Mouse (Mus musculus) lung, adult 2 months (tissue): ENCODE results near the gene Prss27.

Experiments
- CTCF ChIP-seq: fragments of 200-500 bp; IDR thresholded peaks from 2 replicates; pipeline ENCODE4 v1.5.1; 2011; ENCODE audit warnings: mild to moderate bottlenecking, low read length, control low read depth; ENCODE audit not compliant: insufficient read depth
- POLR2A ChIP-seq: fragments of 200-500 bp; IDR thresholded peaks from 2 replicates; pipeline ENCODE4 v1.6.1; 2011; ENCODE audit warnings: low read depth, mild to moderate bottlenecking, control low read depth, low read length, borderline replicate concordance; ENCODE audit errors: extremely low read depth

DNA sequence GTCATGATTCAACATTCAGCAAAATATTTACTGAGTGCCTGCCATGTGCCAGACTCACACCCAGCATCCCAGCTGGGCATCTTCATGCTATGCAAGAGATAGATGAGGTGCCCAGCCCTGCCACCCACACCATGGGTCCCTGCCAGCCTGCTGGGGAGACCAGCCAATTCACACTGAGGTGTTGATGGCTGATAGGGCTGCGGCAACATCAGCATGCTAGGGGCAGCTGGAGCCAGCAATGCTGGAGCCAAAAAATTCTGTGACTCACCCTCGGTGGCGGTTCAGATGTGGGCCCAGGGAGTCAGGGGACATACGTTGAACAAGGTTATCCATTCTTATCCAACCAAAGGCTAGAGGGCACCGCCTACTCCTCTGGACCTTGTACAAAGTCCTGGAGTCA, 37.5 kb upstream of the Prss27 start:
- no peak for TF ChIP-seq POLR2A
- no peak for TF ChIP-seq CTCF
